Mouse (Mus musculus) CH12.LX (cell line): Measurements from ENCODE around the gene Ano1. TPM values are rescaled to one million over a fixed set of nuclear protein-coding genes. Genes with fewer than 3 reads are reported as not detected.

Experiments
- DNase-seq: peaks from one replicate; pipeline ENCODE4 v3.0.0-alpha.2; 2013; ENCODE audit errors: extremely low read depth
- H3K27ac ChIP-seq: 2 replicates; pipeline ENCODE4 v1.5.1; 2012; ENCODE audit warnings: low read depth, mild to moderate bottlenecking, control low read depth, moderate library complexity; ENCODE audit not compliant: insufficient read depth
- H3K27me3 ChIP-seq: replicated peaks from 2 replicates; pipeline ENCODE3; 2012; ENCODE audit warnings: inconsistent platforms
- H3K36me3 ChIP-seq, 2 experiments: replicated peaks in 1 of 2; 2 replicates each; pipeline versions ENCODE3 to v1.6.1; 2012; ENCODE audit warnings: inconsistent platforms in 1 of 2, low read length in 1 of 2, mild to moderate bottlenecking in 1 of 2, mixed read lengths in 1 of 2, moderate library complexity in 1 of 2; ENCODE audit not compliant: control insufficient read depth in 1 of 2, insufficient read depth in 1 of 2
- H3K4me1 ChIP-seq, 2 experiments: 2 replicates each; pipeline ENCODE4 v1.6.1; 2012; ENCODE audit warnings: inconsistent platforms in 1 of 2, moderate library complexity in 1 of 2; ENCODE audit not compliant: insufficient read depth in 2 of 2, control insufficient read depth in 1 of 2
- H3K4me2 ChIP-seq: 2 replicates; pipeline ENCODE4 v1.6.1; 2012; ENCODE audit warnings: low read depth, mild to moderate bottlenecking, control low read depth; ENCODE audit not compliant: poor library complexity, insufficient read depth, severe bottlenecking
- H3K4me3 ChIP-seq, 3 experiments: fragments of 150-350 bp in 1 of 3; sonication (generic) in 1 of 3; replicated peaks in 1 of 3; 2 replicates each; pipeline versions ENCODE3 to v1.5.1; 2011 to 2012; ENCODE audit warnings: low read depth in 2 of 3, low read length in 2 of 3, mild to moderate bottlenecking in 2 of 3, moderate library complexity in 2 of 3, control low read depth in 1 of 3, improper control_type of control experiment in 1 of 3, inconsistent platforms in 1 of 3, mixed read lengths in 1 of 3; ENCODE audit not compliant: poor library complexity in 1 of 3
- H3K79me2 ChIP-seq: replicated peaks from 2 replicates; pipeline ENCODE4 v1.6.1; 2012; ENCODE audit warnings: mild to moderate bottlenecking, moderate library complexity; ENCODE audit not compliant: control insufficient read depth, poor library complexity, insufficient read depth, severe bottlenecking; ENCODE audit errors: extremely low read depth
- H3K9ac ChIP-seq: 2 replicates; pipeline ENCODE4 v1.6.1; 2012; ENCODE audit warnings: low read depth, mild to moderate bottlenecking, control low read depth, moderate library complexity; ENCODE audit not compliant: insufficient read depth
- H3K9me3 ChIP-seq: replicated peaks from 2 replicates; pipeline ENCODE3; 2012; ENCODE audit warnings: low read length, inconsistent platforms, mixed read lengths
- E2F4 ChIP-seq: IDR thresholded peaks from 2 replicates; pipeline ENCODE4 v1.6.1; 2011; ENCODE audit warnings: low read depth, low read length, improper control_type of control experiment; ENCODE audit not compliant: insufficient replicate concordance
- ETS1 ChIP-seq: conservative IDR thresholded peaks from 2 replicates; pipeline ENCODE4 v1.6.1; 2012; ENCODE audit warnings: low read depth, mild to moderate bottlenecking, inconsistent platforms, low read length, improper control_type of control experiment, moderate library complexity
- JUN ChIP-seq: IDR thresholded peaks from 2 replicates; pipeline ENCODE4 v1.6.1; 2011; ENCODE audit warnings: low read depth, mild to moderate bottlenecking, low read length, improper control_type of control experiment, moderate library complexity; ENCODE audit not compliant: insufficient read depth
- MEF2A ChIP-seq: IDR thresholded peaks from 2 replicates; pipeline ENCODE4 v1.6.1; 2014; ENCODE audit warnings: low read depth, mild to moderate bottlenecking, inconsistent platforms, low read length, improper control_type of control experiment, borderline replicate concordance
- NRF1 ChIP-seq: IDR thresholded peaks from 2 replicates; pipeline ENCODE4 v1.6.1; 2014; ENCODE audit warnings: low read depth, mild to moderate bottlenecking, inconsistent platforms, low read length, improper control_type of control experiment, moderate library complexity
- PAX5 ChIP-seq: IDR thresholded peaks from 2 replicates; pipeline ENCODE4 v1.6.1; 2012; ENCODE audit warnings: low read length, inconsistent platforms, mixed read lengths
- RAD21 ChIP-seq: IDR thresholded peaks from 2 replicates; pipeline ENCODE4 v1.6.1; 2011; ENCODE audit warnings: low read depth, mild to moderate bottlenecking, low read length, improper control_type of control experiment, moderate library complexity
- RCOR1 ChIP-seq: conservative IDR thresholded peaks from 2 replicates; pipeline ENCODE4 v1.6.1; 2012; ENCODE audit warnings: low read depth, mild to moderate bottlenecking, inconsistent platforms, low read length, improper control_type of control experiment
- TBP ChIP-seq: conservative IDR thresholded peaks from 2 replicates; pipeline ENCODE4 v1.6.1; 2011; ENCODE audit warnings: low read depth, low read length, improper control_type of control experiment
- ZKSCAN1 ChIP-seq: IDR thresholded peaks from 2 replicates; pipeline ENCODE4 v1.6.1; 2012; ENCODE audit warnings: low read depth, inconsistent platforms, low read length, improper control_type of control experiment, borderline replicate concordance
- ZNF384 ChIP-seq: IDR thresholded peaks from 2 replicates; pipeline ENCODE4 v1.6.1; 2012; ENCODE audit warnings: low read depth, low read length, improper control_type of control experiment, inconsistent platforms
- dilution Hi-C: fragments of 300-500 bp; cut with MboI; formaldehyde crosslinking; loops from 2 replicates; pipeline ENCODE4 v1.14.3; 2020; ENCODE audit warnings: low sequenced_read_pairs; ENCODE audit not compliant: extremely low pct_unique_long_range_greater_than_20kb, extremely low pct_ligation_motif_present
- in situ Hi-C: fragments of 300-500 bp; cut with MboI; formaldehyde crosslinking; loops from 3 replicates; pipeline ENCODE4 v1.14.3; 2019; ENCODE audit warnings: low sequenced_read_pairs, low pct_ligation_motif_present, low pct_unique_long_range_greater_than_20kb, mixed read lengths
- polyA plus RNA-seq: library from polyadenylated mRNA; unstranded; fragments of >175 nt; gene quantifications from 2 replicates; pipeline ENCODE4 v1.2.1, GENCODE M21; 2012; ENCODE audit warnings: low read depth; ENCODE audit not compliant: insufficient read length
- total RNA-seq, 2 experiments: library from RNA; depleted of rRNA; stranded (reverse); fragments of 300-350 nt in 1 of 2; fragments of >200 nt in 1 of 2; gene quantifications; 2 replicates each; pipeline ENCODE4 v1.2.3; 2012 to 2014

The Ano1 gene
- total and polyA plus RNA-seq, 3 experiments = not detected

DNA sequence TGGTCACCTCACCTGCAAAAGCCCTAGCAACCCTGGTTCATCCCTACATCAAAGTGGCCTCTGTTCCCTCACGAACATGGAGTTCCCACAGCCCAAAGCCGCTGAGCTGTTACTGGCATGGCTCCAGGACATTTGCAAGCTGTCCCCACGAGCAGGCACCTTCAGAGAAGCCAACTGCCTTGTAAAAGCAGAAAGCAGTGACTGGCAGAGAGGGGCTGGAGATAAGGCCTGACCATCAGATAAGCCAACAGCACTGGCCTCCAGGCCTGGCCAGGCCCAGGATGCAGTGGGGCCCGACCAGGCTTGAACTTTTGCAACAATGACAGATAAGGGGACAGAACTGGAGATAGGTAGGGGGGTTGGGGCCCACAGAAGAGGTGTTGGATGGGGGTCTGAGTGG lies 36.9 kb upstream of the Ano1 start:
- Histone ChIP-seq H3K4me1 (no peaks in the 10 kb centered on the region), H3K79me2 (no peaks in the 10 kb centered on the region), H3K9ac (no peak overlapping the region), H3K27ac (no peak overlapping the region), H3K4me3 (no peak overlapping the region), H3K9me3 (peaks cover 5% of the 10 kb centered on the region), H3K36me3 (no peaks in the 10 kb centered on the region), H3K4me2 (no peak overlapping the region), H3K27me3 (peaks cover 73% of the 10 kb centered on the region)
- TF ChIP-seq ZKSCAN1 (no peak), MEF2A (no peak), ZNF384 (no peak)
- no peak for DNase-seq
- in situ Hi-C loops (no loop called here), dilution Hi-C loops (no loop called here)

DNA sequence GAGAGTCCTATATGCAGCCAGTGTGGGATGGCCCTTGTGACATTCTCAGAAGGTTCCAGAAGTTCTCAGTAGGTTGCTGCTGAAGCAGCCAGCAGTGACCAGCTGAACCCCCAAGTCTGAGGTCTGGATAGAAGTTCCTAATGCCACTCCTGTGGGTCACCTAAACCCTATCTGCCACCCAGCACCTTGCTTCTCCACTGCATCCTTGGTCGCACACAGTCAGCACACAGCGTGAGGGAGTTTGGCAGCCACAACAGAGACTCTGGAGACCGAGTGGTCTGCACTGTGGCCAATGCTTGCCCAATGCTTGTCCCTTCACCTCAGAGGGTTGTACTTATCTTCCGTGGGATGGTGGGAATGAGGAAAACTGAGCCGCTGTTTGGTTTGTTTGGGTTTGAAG lies 35.7 kb upstream of the Ano1 start:
- no peaks in the 10 kb centered on the region for H3K79me2 ChIP-seq
- DNase-seq = no peak
- H3K36me3 ChIP-seq = no peaks in the 10 kb centered on the region
- H3K4me2 ChIP-seq = no peak overlapping the region
- H3K9me3 ChIP-seq = no peaks in the 10 kb centered on the region
- H3K27me3 ChIP-seq = peaks cover 73% of the 10 kb centered on the region
- H3K4me1 ChIP-seq = no peaks in the 10 kb centered on the region
- H3K9ac ChIP-seq = no peak overlapping the region
- dilution Hi-C loops = no loop called here
- no peak for TF ChIP-seq PAX5
- TF ChIP-seq, all 38 proteins: peak for 0
- H3K27ac ChIP-seq = no peak overlapping the region
- H3K4me3 ChIP-seq = no peak overlapping the region
- in situ Hi-C loops = no loop called here

DNA sequence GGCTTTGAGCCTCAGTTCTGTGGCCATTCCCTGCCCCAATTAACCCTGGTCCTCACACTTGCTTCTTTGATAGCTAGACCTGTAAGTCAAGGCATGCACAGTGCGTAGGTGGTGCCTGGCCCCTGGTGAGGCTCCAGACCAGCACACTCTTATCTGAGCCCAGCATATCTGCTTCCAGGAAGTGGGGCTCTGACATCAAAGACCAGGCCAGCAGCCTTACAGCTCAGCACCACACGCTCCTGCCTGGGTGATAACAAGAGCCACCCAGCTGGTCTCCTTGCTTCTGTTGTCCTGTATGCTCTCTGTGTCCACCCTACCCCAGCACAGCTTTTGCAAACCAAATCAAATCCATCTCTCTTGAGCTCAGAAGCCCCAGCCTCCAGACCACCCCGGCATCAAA lies 34.8 kb upstream of the Ano1 start:
- H3K9me3 ChIP-seq = no peaks in the 10 kb centered on the region
- in situ Hi-C loops (no loop called here), dilution Hi-C loops (no loop called here)
- no peaks in the 10 kb centered on the region for H3K36me3 ChIP-seq
- H3K27me3 ChIP-seq = peaks cover 80% of the 10 kb centered on the region
- DNase-seq = no peak
- H3K4me3 ChIP-seq = no peak overlapping the region
- H3K4me2 ChIP-seq = no peak overlapping the region
- H3K4me1 ChIP-seq = no peaks in the 10 kb centered on the region
- H3K79me2 ChIP-seq = no peaks in the 10 kb centered on the region
- TF ChIP-seq NRF1 = no peak
- no peak for TF ChIP-seq RAD21
- no peak for TF ChIP-seq ETS1
- no peak for TF ChIP-seq TBP
- no peak for TF ChIP-seq E2F4
- no peak for TF ChIP-seq JUN
- no peak for TF ChIP-seq RCOR1
- no peak overlapping the region for H3K9ac ChIP-seq
- no peak overlapping the region for H3K27ac ChIP-seq
